Mouse (Mus musculus) spleen, postnatal 4 days (tissue): ENCODE data around the gene Ppp1r12b.

Experiments used
- DNase-seq, 2 experiments: peaks; one replicate each; pipeline ENCODE4 v3.0.0; 2022; ENCODE audit warnings: low spot score in 2 of 2

The Ppp1r12b gene

DNA sequence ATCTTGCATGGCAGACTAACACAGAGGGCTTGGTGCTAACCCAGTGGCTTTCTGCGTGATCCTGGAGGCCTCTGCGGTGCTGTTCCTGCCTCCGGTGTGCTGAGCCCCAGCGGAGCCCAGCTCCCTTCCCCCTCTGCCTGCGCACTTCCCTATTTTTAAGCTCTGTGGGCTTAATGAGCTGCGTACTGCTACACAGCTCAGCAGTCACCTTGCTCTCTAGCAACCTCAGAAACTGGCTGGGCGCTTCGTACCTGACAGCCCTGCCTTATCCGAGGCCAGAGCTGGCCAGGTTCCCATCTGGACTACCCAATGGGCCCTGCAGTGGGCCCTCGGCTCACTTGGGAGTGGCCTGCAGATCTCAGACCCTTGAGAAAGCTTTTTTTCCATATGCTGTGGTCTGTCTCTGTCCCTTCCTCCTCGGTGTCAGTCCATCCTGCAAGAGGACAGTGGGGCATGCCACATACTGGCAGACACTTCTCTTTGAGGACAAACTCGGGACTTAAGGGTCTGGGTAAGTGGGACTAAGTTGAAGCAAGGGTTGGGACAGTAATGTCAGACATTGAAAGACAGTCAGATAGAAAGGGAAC, 235.9 kb downstream of the Ppp1r12b start:
- DNase-seq = peak in 1 of 2 experiments; percentile 21

DNA sequence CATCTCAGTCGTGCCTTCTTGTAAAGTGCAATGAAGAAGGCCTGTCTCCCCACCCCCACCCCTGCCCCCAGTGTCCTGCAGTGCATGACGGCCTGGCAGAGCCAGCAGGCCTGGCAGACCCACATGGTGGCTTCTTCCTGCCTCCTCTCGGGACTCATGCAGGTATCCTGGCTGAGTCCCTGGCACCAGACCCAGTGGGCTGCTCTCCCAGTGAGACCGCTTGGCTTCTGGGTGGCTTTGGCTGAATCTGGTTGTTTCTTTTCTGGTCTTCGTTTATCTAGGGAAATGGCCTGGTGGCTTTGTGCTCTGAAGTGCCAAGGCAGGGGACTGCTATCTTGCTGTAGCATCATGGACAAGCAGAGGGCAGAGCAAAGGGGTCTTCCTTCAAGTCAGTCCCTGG, 240.7 kb downstream of the Ppp1r12b start:
- DNase-seq = no peak

- DNase-seq = no peak
These were observed 241.6 kb downstream of the Ppp1r12b start for GRCm38 (mm10) chr1:134714166-134714565.

- no peak for DNase-seq
These were observed 242.2 kb downstream of the Ppp1r12b start for GRCm38 (mm10) chr1:134713421-134713969.

DNA sequence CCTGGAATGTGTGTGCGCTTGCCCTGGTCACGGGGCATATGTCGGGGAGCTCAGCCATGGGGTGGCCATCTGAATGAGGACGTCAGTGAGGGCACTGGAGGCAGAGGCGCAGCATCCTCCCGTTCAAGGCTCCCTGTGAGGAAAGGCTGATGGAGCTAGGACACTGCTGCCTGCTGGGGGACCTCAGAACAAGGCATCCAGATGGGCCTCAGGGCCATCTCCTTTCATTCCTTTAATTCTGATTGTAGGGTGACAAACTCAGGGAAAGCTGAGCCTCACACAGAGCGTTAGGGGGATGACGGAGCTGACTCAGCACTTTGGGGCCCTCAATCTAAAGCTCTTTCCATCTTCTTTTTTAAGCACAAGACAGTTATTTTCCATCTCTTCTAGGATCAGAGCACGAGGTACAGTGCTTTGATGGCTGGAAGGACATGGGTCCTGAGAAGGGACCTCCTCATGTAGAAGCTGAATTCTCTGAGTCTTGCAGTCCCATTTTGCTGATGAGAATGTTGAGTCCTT, 242.9 kb downstream of the Ppp1r12b start:
- DNase-seq = no peak

DNA sequence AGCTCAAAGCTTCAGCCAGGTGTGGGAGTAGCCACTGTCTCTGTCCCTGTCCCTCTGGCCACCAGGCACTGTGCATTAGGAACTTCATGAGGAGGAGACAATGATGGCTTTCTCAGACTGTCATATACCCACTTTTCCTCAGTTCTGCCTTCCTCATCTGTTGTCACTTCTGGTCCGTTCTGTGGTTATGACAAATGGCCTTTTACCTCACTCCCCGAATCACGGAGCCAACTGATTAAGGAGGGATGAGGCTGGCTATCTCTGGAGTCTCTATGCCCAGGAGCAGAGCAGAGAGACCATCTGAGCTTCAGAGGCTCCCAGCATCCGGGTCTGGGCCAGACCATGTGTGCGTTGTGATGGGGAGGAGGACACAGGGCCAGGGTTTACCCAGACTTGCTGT, 244.1 kb downstream of the Ppp1r12b start:
- no peak for DNase-seq

DNA sequence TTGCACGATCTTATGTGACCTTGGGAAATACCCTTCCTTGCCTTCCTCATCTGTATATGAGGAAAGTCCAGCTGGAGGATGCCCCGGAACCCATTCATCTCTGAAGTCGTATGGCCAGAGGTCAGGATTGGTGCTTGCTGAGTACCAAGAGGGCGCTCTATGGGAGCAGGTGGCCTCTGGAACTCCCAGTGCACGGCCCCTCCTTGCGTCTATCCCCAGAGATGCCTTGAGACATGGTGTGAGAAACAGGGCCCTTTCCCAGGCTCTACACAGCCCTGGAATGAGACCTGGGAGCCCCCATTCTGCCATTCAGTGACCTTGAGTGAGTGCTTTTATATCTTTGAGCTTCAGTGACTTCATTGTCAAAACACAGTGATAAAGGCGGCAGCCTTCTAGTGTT, 244.7 kb downstream of the Ppp1r12b start:
- DNase-seq = no peak

DNA sequence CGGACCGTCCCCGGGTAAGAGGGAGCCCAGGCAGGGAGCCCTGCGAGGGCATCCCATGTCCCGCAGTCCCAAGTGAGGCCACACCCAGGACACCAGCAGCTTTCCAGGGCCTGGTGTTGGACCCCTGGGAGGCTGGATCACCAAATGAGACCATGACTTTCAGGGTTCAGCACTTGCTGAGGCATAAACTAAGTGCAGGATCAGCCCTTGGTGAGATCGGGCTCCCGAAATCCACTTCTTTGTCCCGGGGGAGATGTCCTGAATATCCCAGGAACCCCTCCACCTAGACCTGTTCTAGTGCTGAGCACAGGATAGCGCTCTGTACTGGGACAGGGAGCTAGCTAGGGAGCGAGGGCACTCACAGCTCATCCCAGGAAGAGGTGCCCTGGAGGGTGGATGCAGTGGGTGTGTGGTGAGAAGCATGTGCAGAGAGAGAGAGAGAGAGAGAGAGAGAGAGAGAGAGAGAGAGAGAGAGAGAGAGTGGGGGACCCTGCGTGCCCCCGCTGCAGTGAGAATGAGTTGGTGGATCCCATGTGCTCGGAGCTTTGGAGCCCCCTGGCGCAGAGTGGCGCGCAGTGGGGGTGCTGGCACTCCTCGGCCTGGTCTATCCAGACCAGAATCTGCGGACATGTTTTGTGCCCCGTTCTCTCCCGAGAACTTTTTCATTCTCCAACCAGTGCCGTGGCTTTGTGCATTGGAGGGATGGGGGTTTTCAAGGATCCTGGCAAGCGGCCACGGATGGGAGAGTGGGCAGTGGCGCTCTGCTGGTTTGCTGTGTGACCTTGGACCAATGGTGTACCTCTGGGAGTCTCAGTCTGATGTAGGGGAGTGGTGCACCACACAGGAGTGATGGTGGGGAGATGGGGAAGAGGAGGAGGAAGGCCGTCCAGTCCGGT, 246.1 kb downstream of the Ppp1r12b start:
- DNase-seq = no peak

- DNase-seq = peak in 1 of 2 experiments; percentile 66
These were observed 246.8 kb downstream of the Ppp1r12b start for GRCm38 (mm10) chr1:134708801-134709385.

GRCm38 (mm10) chr1:134708274-134708673, 247.5 kb downstream of the Ppp1r12b start:
- no peak for DNase-seq

GRCm38 (mm10) chr1:134707516-134707915, 248.2 kb downstream of the Ppp1r12b start:
- no peak for DNase-seq

- DNase-seq = no peak
These were observed 249.2 kb downstream of the Ppp1r12b start for GRCm38 (mm10) chr1:134706549-134706948.
